Mouse (Mus musculus) embryonic facial prominence, embryonic 11.5 days (tissue): Measurements from ENCODE around the gene Mageb18. TPM values are rescaled to one million over a fixed set of nuclear protein-coding genes. Genes with fewer than 3 reads are reported as not detected.

Source experiments
- ATAC-seq: fragments of 200-750 bp; cut with Nextera tagmentation; replicated peaks from 2 replicates; pipeline ENCODE4 v1.8.0; 2017; ENCODE audit warnings: low read depth; ENCODE audit not compliant: insufficient number of reproducible peaks, low FRiP score, low TSS enrichment
- DNase-seq: peaks from one replicate; pipeline ENCODE4 v3.0.0-alpha.2; 2015; ENCODE audit warnings: low spot score
- H3K27ac ChIP-seq: fragments of 300-500 bp; sonication (generic); replicated peaks from 2 replicates; pipeline ENCODE4 v1.5.1; 2014; ENCODE audit warnings: mild to moderate bottlenecking, low read depth, low read length, control low read depth
- H3K27me3 ChIP-seq: fragments of 300-500 bp; sonication (generic); 2 replicates; pipeline ENCODE4 v1.6.1; 2014; ENCODE audit warnings: mild to moderate bottlenecking, low read length, moderate library complexity, mixed read lengths; ENCODE audit not compliant: control insufficient read depth, insufficient read depth
- H3K36me3 ChIP-seq: fragments of 300-500 bp; sonication (generic); replicated peaks from 2 replicates; pipeline ENCODE4 v1.6.1; 2014; ENCODE audit warnings: low read depth, mild to moderate bottlenecking, low read length, moderate library complexity, mixed read lengths; ENCODE audit not compliant: control insufficient read depth, insufficient read depth
- H3K4me1 ChIP-seq: fragments of 300-500 bp; sonication (generic); 2 replicates; pipeline ENCODE4 v1.6.1; 2014; ENCODE audit warnings: low read length, mixed read lengths; ENCODE audit not compliant: control insufficient read depth, insufficient read depth
- H3K4me2 ChIP-seq: fragments of 300-500 bp; sonication (generic); 2 replicates; pipeline ENCODE4 v1.6.1; 2014; ENCODE audit warnings: low read depth, mild to moderate bottlenecking, control low read depth, low read length, moderate library complexity
- H3K4me3 ChIP-seq: fragments of 300-500 bp; sonication (generic); 2 replicates; pipeline ENCODE4 v1.5.1; 2014; ENCODE audit warnings: low read depth, low read length, control low read depth
- H3K9ac ChIP-seq: fragments of 300-500 bp; sonication (generic); replicated peaks from 2 replicates; pipeline ENCODE4 v1.6.1; 2014; ENCODE audit warnings: mild to moderate bottlenecking, control low read depth, low read length
- H3K9me3 ChIP-seq: fragments of 300-500 bp; sonication (generic); replicated peaks from 2 replicates; pipeline ENCODE4 v1.6.1; 2016; ENCODE audit warnings: mild to moderate bottlenecking, low read length, inconsistent platforms, mixed read lengths; ENCODE audit not compliant: control insufficient read depth
- WGBS: fragments of 180-500 bp; shearing (Covaris S2); extraction: QIAGEN DNeasy Blood & Tissue Kit; methylation state at CpG from one replicate; pipeline ENCODE4 v1.1.7; 2014; 5-methylcytosine and 5-hydroxymethylcytosine counted together
- polyA plus RNA-seq: library from polyadenylated mRNA; unstranded; fragments of >200 nt; fragmentation: Nextera tagmentation; extraction: Ambion mirVana; gene quantifications from 2 replicates; pipeline ENCODE4 v1.2.1, GENCODE M21; 2014

Mageb18 gene
- polyA plus RNA-seq, 1 experiment from 2014 or later = not detected

- no peak overlapping the region for H3K9ac ChIP-seq
- no peak overlapping the region for H3K27ac ChIP-seq
- H3K9me3 ChIP-seq = no peaks in the 10 kb centered on the region
- H3K4me3 ChIP-seq = no peak overlapping the region
- H3K27me3 ChIP-seq = no peaks in the 10 kb centered on the region
- DNase-seq (peak; percentile 1), ATAC-seq (no peak)
- H3K36me3 ChIP-seq = no peaks in the 10 kb centered on the region
- 27% methylated on average over 3 of the region's 3 CpGs for WGBS
- H3K4me2 ChIP-seq = no peak overlapping the region
- no peaks in the 10 kb centered on the region for H3K4me1 ChIP-seq
Measured at GRCm38 (mm10) chrX:92460496-92460895, 138.9 kb downstream of the Mageb18 start.

GRCm38 (mm10) chrX:92387384-92387783, 212.0 kb downstream of the Mageb18 start:
- Histone ChIP-seq H3K9ac (no peak overlapping the region), H3K27me3 (no peaks in the 10 kb centered on the region), H3K4me1 (no peaks in the 10 kb centered on the region), H3K4me2 (no peak overlapping the region), H3K36me3 (no peaks in the 10 kb centered on the region), H3K4me3 (no peak overlapping the region), H3K27ac (no peak overlapping the region), H3K9me3 (no peaks in the 10 kb centered on the region)
- ATAC-seq (no peak), DNase-seq (no peak)

- DNase-seq (peak; percentile 55), ATAC-seq (no peak)
- Histone ChIP-seq H3K27ac (no peak overlapping the region), H3K4me3 (no peak overlapping the region), H3K9ac (no peak overlapping the region), H3K9me3 (no peaks in the 10 kb centered on the region), H3K27me3 (no peaks in the 10 kb centered on the region), H3K4me2 (no peak overlapping the region), H3K4me1 (no peaks in the 10 kb centered on the region), H3K36me3 (no peaks in the 10 kb centered on the region)
- 15% methylated on average over 5 of the region's 5 CpGs for WGBS
Measured at GRCm38 (mm10) chrX:92342924-92343323, 256.4 kb downstream of the Mageb18 start.

- H3K27me3 ChIP-seq = no peaks in the 10 kb centered on the region
- ATAC-seq = no peak
- no peaks in the 10 kb centered on the region for H3K36me3 ChIP-seq
- H3K9ac ChIP-seq = no peak overlapping the region
- no peak for DNase-seq
- H3K4me1 ChIP-seq = no peaks in the 10 kb centered on the region
- no peak overlapping the region for H3K4me3 ChIP-seq
- WGBS = 86% methylated on average over 6 of the region's 6 CpGs
- H3K9me3 ChIP-seq = no peaks in the 10 kb centered on the region
- H3K4me2 ChIP-seq = no peak overlapping the region
- no peak overlapping the region for H3K27ac ChIP-seq
Measured at GRCm38 (mm10) chrX:92340906-92341305, 258.5 kb downstream of the Mageb18 start.

DNA sequence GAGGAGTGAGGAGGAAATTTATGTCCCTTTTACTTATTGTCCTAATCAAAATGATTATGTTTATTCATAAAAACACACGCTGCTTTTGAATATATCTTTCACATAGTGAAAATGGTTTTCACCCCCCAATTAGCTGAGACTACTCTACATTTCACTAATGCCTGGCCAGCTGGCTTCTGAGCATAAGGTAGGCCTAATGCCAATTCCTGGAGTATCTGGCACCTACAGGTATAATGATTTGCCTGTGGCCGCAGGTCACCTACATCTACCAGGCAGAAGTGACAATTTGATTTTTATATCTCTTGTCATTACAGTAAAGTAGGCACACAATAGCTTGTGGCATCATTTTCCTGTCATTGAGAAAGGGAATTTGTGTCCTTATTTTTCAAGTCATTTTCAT, 259.8 kb downstream of the Mageb18 start:
- no peaks in the 10 kb centered on the region for H3K4me1 ChIP-seq
- DNase-seq = no peak
- no peaks in the 10 kb centered on the region for H3K36me3 ChIP-seq
- H3K9me3 ChIP-seq = no peaks in the 10 kb centered on the region
- WGBS = 82% methylated on average over 2 of the region's 2 CpGs
- H3K4me3 ChIP-seq = no peak overlapping the region
- H3K27ac ChIP-seq = no peak overlapping the region
- H3K9ac ChIP-seq = no peak overlapping the region
- H3K27me3 ChIP-seq = no peaks in the 10 kb centered on the region
- ATAC-seq = no peak
- H3K4me2 ChIP-seq = no peak overlapping the region

GRCm38 (mm10) chrX:92333459-92333858, 265.9 kb downstream of the Mageb18 start:
- H3K4me3 ChIP-seq = no peak overlapping the region
- no peak for DNase-seq
- WGBS = 76% methylated on average over 1 of the region's 1 CpGs
- no peak for ATAC-seq
- H3K9me3 ChIP-seq = no peaks in the 10 kb centered on the region
- H3K4me1 ChIP-seq = no peaks in the 10 kb centered on the region
- H3K36me3 ChIP-seq = no peaks in the 10 kb centered on the region
- H3K4me2 ChIP-seq = no peak overlapping the region
- no peak overlapping the region for H3K27ac ChIP-seq
- no peaks in the 10 kb centered on the region for H3K27me3 ChIP-seq
- no peak overlapping the region for H3K9ac ChIP-seq

DNA sequence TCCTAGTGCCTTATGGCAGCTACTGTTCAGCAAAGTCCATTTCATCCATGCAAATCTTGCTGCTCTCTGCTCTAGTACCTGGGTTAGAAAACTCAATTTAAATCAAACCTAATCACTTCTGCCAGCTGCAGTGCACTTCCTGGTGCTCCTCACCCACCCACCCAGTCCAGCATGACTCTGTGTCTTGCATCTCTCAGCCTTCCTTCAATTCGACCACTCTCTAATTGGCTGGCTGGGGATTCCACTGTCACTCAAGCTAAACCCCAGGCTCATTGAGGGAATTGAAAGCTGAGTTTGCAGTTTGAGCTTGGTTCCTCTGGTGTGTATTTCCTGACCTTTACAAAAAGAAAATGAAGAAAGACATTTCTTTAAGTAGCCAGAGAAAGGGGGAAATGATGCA, 275.8 kb downstream of the Mageb18 start:
- Histone ChIP-seq H3K4me3 (no peak overlapping the region), H3K4me2 (no peak overlapping the region), H3K27ac (no peak overlapping the region), H3K27me3 (no peaks in the 10 kb centered on the region), H3K36me3 (no peaks in the 10 kb centered on the region), H3K9ac (no peak overlapping the region), H3K9me3 (no peaks in the 10 kb centered on the region), H3K4me1 (no peaks in the 10 kb centered on the region)
- DNase-seq = no peak
- 25% methylated on average over 1 of the region's 1 CpGs for WGBS
- ATAC-seq = no peak

GRCm38 (mm10) chrX:92280619-92281018, 318.8 kb downstream of the Mageb18 start:
- no peaks in the 10 kb centered on the region for H3K36me3 ChIP-seq
- no peaks in the 10 kb centered on the region for H3K27me3 ChIP-seq
- H3K4me3 ChIP-seq = no peak overlapping the region
- no peak overlapping the region for H3K27ac ChIP-seq
- H3K4me1 ChIP-seq = no peaks in the 10 kb centered on the region
- H3K4me2 ChIP-seq = no peak overlapping the region
- H3K9ac ChIP-seq = no peak overlapping the region
- no peaks in the 10 kb centered on the region for H3K9me3 ChIP-seq
- DNase-seq = no peak
- no peak for ATAC-seq
